Mouse (Mus musculus) brain, embryonic 14.5 days (tissue): ENCODE measurements around the gene Myo16. TPM values are rescaled to one million over a fixed set of nuclear protein-coding genes. Genes with fewer than 3 reads are reported as not detected.

Experiments
- DNase-seq: peaks from one replicate; pipeline ENCODE4 v3.0.0-alpha.2; 2011; ENCODE audit warnings: low read depth
- CTCF ChIP-seq: fragments of 200-500 bp; IDR thresholded peaks from 2 replicates; pipeline ENCODE4 v1.5.1; 2012; ENCODE audit warnings: inconsistent platforms, mild to moderate bottlenecking, moderate library complexity, borderline replicate concordance; ENCODE audit not compliant: insufficient read depth, insufficient read length; ENCODE audit errors: extremely low read depth
- POLR2A ChIP-seq: fragments of 200-500 bp; IDR thresholded peaks from 2 replicates; pipeline ENCODE4 v1.6.1; 2012; ENCODE audit warnings: mild to moderate bottlenecking, inconsistent platforms, borderline replicate concordance; ENCODE audit not compliant: poor library complexity, insufficient read depth, insufficient read length, severe bottlenecking; ENCODE audit errors: extremely low read depth
- polyA plus RNA-seq: library from polyadenylated mRNA; depleted of rRNA; stranded (reverse); fragments of >200 nt; gene quantifications from 2 replicates; pipeline ENCODE4 v1.2.3, GENCODE M21; 2012

Gene Myo16
- polyA plus RNA-seq, 1 experiment, result 18.8 TPM

- TF ChIP-seq POLR2A, result no peak
- no peak for TF ChIP-seq CTCF
- DNase-seq, result no peak
These were observed 327.1 kb downstream of the Myo16 start for GRCm38 (mm10) chr8:10480850-10481249.

GRCm38 (mm10) chr8:10482064-10482463 lies 328.4 kb downstream of the Myo16 start:
- DNase-seq, result no peak
- no peak for TF ChIP-seq POLR2A
- TF ChIP-seq CTCF, result no peak

GRCm38 (mm10) chr8:10482880-10483279 lies 329.2 kb downstream of the Myo16 start:
- no peak for TF ChIP-seq CTCF
- DNase-seq, result no peak

- DNase-seq, result no peak
- no peak for TF ChIP-seq CTCF
- TF ChIP-seq POLR2A, result no peak
These were observed 330.1 kb downstream of the Myo16 start for GRCm38 (mm10) chr8:10483841-10484240.

GRCm38 (mm10) chr8:10489738-10490419 lies 336.2 kb downstream of the Myo16 start:
- no peak for TF ChIP-seq POLR2A
- TF ChIP-seq CTCF, result no peak
- peak; percentile 64 for DNase-seq

GRCm38 (mm10) chr8:10490420-10490784 lies 336.7 kb downstream of the Myo16 start:
- TF ChIP-seq CTCF (no peak), POLR2A (no peak)
- DNase-seq, result peak; percentile 44

- TF ChIP-seq POLR2A (no peak), CTCF (no peak)
- DNase-seq, result no peak
These were observed 337.2 kb downstream of the Myo16 start for GRCm38 (mm10) chr8:10490874-10491273.

GRCm38 (mm10) chr8:10499846-10500245 lies 346.1 kb downstream of the Myo16 start:
- no peak for TF ChIP-seq CTCF
- no peak for DNase-seq

- no peak for TF ChIP-seq CTCF
- no peak for TF ChIP-seq POLR2A
- DNase-seq, result no peak
These were observed 346.8 kb downstream of the Myo16 start for GRCm38 (mm10) chr8:10500465-10500864.

GRCm38 (mm10) chr8:10501750-10502149 lies 348.0 kb downstream of the Myo16 start:
- TF ChIP-seq CTCF (no peak), POLR2A (no peak)
- DNase-seq, result no peak

- no peak for DNase-seq
- TF ChIP-seq POLR2A, result no peak
- no peak for TF ChIP-seq CTCF
These were observed 358.4 kb downstream of the Myo16 start for GRCm38 (mm10) chr8:10512105-10512504.

GRCm38 (mm10) chr8:10517381-10517780 lies 363.7 kb downstream of the Myo16 start:
- DNase-seq, result no peak
- TF ChIP-seq POLR2A (no peak), CTCF (no peak)
